Mouse (Mus musculus) small intestine, adult 2 months (tissue): Measurements from ENCODE around the gene Mfsd12.

Experiments used
- CTCF ChIP-seq: fragments of 200-500 bp; IDR thresholded peaks from 2 replicates; pipeline ENCODE4 v1.5.1; 2012; ENCODE audit warnings: low read depth, mild to moderate bottlenecking, control low read depth, inconsistent platforms, low read length, moderate library complexity, mixed read lengths; ENCODE audit not compliant: insufficient replicate concordance, insufficient read length; ENCODE audit errors: extremely low read depth
- POLR2A ChIP-seq: fragments of 200-500 bp; IDR thresholded peaks from 2 replicates; pipeline ENCODE4 v1.6.1; 2012; ENCODE audit warnings: low read depth, mild to moderate bottlenecking, control low read depth, inconsistent platforms, low read length, moderate library complexity

DNA sequence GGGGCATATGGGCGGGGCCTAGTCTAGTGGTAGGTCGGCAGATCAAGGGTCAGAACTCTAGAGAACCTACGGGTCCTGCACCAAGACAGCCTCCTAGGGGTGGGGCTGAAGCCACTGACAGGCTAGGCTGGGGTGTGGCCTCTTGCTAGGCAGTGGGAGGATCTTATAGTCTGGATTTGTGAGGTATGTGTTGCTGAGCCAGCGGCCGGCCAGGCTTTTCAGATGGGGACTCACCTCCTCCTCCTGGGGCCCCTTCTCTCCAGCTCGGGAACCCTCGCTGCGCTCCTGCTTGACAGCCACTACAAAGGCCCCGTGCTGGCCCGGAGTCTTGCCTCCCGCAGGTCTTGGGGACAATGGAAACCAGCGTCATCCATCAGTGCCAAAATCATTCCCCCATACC is 8.1 kb upstream of the Mfsd12 start:
- no peak for TF ChIP-seq CTCF
- no peak; the same call in 1 of the 2 replicates for TF ChIP-seq POLR2A
